Mouse (Mus musculus): ENCODE results near the gene Hs6st1. TPM values are rescaled to one million over a fixed set of nuclear protein-coding genes. Genes with fewer than 3 reads are reported as not detected.

Hs6st1 gene
- polyA plus RNA-seq, 1 experiment from 2014 or later = 8.3 TPM

DNA sequence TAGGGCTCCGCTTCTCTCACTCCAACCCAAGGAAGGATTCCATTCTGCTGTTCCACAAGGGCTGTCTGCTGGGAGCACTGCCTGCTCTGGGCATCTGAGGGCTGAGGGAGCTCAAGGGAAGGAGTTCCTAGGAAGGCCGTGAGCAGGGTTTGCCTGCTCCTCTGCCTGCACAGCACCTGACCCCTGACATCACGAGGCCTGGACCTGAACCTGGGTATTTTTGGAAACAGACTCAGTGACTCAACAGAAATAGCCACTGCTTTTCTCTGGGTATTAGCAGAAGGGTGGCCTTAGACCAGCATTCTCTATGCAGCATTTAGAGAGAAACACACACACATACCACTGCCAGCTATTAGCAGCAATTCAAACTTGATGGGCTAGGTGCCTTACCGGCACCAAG lies 30.2 kb downstream of the Hs6st1 start:
- DNase-seq (ENCODE audit: low spot score) (no peak), ATAC-seq (replicated peaks; ENCODE audit: low FRiP score, low TSS enrichment, low read depth) (no peak)
- no peak overlapping the region for H3K27ac ChIP-seq (ENCODE audit: low read depth)
- H3K4me1 ChIP-seq (replicated peaks; ENCODE audit: control insufficient read depth, insufficient read depth, low read length) = no peaks in the 10 kb centered on the region
- no peaks in the 10 kb centered on the region for H3K9me3 ChIP-seq (ENCODE audit: control insufficient read depth, low read length)
- H3K4me2 ChIP-seq (ENCODE audit: low read length) = no peak overlapping the region
- 92% methylated on average over 4 of the region's 4 CpGs for WGBS
- H3K4me3 ChIP-seq (ENCODE audit: low read depth, low read length) = no peak overlapping the region
- no peaks in the 10 kb centered on the region for H3K27me3 ChIP-seq (replicated peaks; ENCODE audit: control insufficient read depth, insufficient read depth, low read length)
- peaks cover 25% of the 10 kb centered on the region for H3K36me3 ChIP-seq (ENCODE audit: control insufficient read depth, insufficient read depth, low read length)
- H3K9ac ChIP-seq (ENCODE audit: low read length) = no peak overlapping the region

DNA sequence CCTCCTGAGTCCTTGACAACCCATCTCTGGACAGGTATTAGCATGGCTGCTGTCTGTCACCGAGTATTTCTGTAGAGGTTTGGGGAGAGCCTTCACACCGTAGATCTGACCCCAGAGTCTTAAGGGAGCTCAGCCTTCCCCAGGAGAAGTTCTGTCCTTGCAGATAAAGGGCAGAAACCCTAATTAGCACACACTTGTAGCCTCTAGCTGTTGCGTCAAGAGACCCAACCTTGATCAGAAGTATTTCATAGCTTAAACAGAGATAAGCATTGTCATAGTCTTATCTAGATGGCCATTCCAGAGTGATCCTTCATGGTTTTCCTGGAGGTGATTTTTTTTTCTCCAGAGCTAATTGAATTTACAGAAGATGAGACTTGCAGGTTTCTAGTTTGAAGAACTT lies 32.2 kb downstream of the Hs6st1 start:
- ATAC-seq (replicated peaks; ENCODE audit: low FRiP score, low TSS enrichment, low read depth) = no peak
- 84% methylated on average over 3 of the region's 3 CpGs for WGBS

DNA sequence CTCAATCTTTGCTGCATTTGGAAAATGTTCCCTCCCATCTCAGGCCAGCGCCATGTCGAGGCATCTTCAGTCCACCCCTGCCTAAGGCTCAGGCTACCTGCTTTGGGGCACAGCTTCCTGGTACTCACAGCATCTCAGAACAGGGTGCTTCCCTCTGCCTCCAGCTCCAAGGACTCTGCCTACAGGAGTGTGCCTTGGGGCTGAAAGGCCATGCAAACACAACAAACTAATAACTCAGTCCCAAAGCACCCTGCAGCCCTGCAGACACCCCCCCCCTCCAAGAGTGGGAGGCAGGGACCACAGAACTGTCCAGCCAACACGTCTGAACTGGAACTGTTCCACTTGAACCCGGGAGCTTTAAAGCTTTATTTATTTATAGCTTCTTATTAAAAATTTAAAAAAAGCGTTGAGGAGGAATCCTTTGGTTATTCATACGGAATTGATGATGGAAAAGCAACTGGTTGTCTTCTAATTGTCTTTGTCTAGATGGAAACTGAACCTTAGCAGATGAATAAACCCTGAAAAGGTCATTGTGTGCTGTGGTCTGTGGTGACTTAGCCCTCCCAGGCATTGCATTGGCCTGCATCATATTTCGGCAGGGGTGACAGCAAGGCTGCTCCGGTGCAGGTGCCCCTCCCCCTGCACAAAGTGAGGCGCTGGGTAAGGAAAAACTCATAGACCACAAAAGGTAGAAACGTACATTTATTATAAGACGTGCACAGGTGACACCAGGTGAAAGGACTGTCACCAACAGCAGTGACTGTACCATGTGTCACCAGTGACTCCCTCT lies 37.9 kb downstream of the Hs6st1 start:
- Histone ChIP-seq H3K4me3 (ENCODE audit: low read depth, low read length) (no peak overlapping the region), H3K27ac (ENCODE audit: low read depth) (no peak overlapping the region), H3K36me3 (ENCODE audit: control insufficient read depth, insufficient read depth, low read length) (peaks cover 35% of the 10 kb centered on the region), H3K4me2 (ENCODE audit: low read length) (no peak overlapping the region), H3K9ac (ENCODE audit: low read length) (no peak overlapping the region), H3K9me3 (ENCODE audit: control insufficient read depth, low read length) (no peaks in the 10 kb centered on the region), H3K4me1 (replicated peaks; ENCODE audit: control insufficient read depth, insufficient read depth, low read length) (no peaks in the 10 kb centered on the region), H3K27me3 (replicated peaks; ENCODE audit: control insufficient read depth, insufficient read depth, low read length) (no peaks in the 10 kb centered on the region)
- DNase-seq (ENCODE audit: low spot score) (no peak), ATAC-seq (replicated peaks; ENCODE audit: low FRiP score, low TSS enrichment, low read depth) (no peak)
- WGBS = 90% methylated on average over 11 of the region's 11 CpGs

More for the DNA sequence above, 32.2 kb downstream of the Hs6st1 start:
- Histone ChIP-seq H3K4me3 (ENCODE audit: low read depth, low read length) (no peak overlapping the region), H3K4me1 (replicated peaks; ENCODE audit: control insufficient read depth, insufficient read depth, low read length) (no peaks in the 10 kb centered on the region), H3K27ac (ENCODE audit: low read depth) (no peak overlapping the region), H3K9me3 (ENCODE audit: control insufficient read depth, low read length) (no peaks in the 10 kb centered on the region), H3K27me3 (replicated peaks; ENCODE audit: control insufficient read depth, insufficient read depth, low read length) (no peaks in the 10 kb centered on the region), H3K36me3 (ENCODE audit: control insufficient read depth, insufficient read depth, low read length) (peaks cover 33% of the 10 kb centered on the region), H3K4me2 (ENCODE audit: low read length) (no peak overlapping the region), H3K9ac (ENCODE audit: low read length) (no peak overlapping the region)
- DNase-seq (ENCODE audit: low spot score) = no peak

DNA sequence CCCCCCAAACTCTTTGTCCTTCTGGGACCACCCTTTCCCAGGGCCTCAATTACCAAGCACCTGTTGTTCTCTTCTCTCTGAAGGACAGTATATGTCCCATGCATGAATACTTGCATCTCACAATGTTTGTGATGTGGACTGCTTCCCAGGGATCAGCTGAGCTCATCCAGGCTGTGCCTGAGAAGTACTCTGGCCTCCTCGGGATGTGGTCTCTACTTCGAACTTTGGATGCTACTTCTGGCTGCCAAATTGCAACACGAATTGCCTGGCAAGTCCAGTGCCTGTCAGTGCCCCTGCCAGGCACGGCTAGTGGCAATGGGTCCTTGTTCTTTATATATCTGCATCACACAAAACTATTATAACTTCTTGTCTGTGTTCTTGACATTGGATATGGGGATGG lies 41.8 kb downstream of the Hs6st1 start:
- Histone ChIP-seq H3K4me2 (ENCODE audit: low read length) (no peak overlapping the region), H3K4me1 (replicated peaks; ENCODE audit: control insufficient read depth, insufficient read depth, low read length) (no peaks in the 10 kb centered on the region), H3K27ac (ENCODE audit: low read depth) (no peak overlapping the region), H3K9me3 (ENCODE audit: control insufficient read depth, low read length) (no peaks in the 10 kb centered on the region), H3K4me3 (ENCODE audit: low read depth, low read length) (no peak overlapping the region), H3K27me3 (replicated peaks; ENCODE audit: control insufficient read depth, insufficient read depth, low read length) (no peaks in the 10 kb centered on the region), H3K36me3 (ENCODE audit: control insufficient read depth, insufficient read depth, low read length) (peaks cover 16% of the 10 kb centered on the region), H3K9ac (ENCODE audit: low read length) (no peak overlapping the region)
- ATAC-seq (replicated peaks; ENCODE audit: low FRiP score, low TSS enrichment, low read depth) (no peak), DNase-seq (ENCODE audit: low spot score) (no peak)
- 74% methylated on average over 4 of the region's 4 CpGs for WGBS

DNA sequence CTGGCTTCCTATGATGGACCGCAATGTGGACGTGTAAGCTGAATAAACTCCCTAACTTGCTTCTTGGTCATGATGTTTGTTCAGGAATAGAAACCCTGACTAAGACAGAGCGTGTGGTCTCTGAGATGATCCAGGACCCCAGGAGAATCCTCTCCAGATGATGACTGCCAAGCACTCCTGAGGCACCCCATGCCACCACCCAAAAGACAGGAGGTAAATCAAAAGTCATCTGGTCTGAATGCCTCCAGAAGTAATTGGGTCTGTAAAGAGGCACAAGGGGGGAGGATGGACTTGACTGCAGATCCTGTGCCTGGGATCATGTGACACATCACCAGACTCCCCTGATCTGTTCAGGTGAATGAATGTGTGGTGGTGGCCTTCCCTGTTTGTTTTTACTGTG lies 44.5 kb downstream of the Hs6st1 start:
- H3K4me2 ChIP-seq (ENCODE audit: low read length) = no peak overlapping the region
- no peaks in the 10 kb centered on the region for H3K4me1 ChIP-seq (replicated peaks; ENCODE audit: control insufficient read depth, insufficient read depth, low read length)
- DNase-seq (ENCODE audit: low spot score) (no peak), ATAC-seq (replicated peaks; ENCODE audit: low FRiP score, low TSS enrichment, low read depth) (no peak)
- WGBS = 70% methylated on average over 3 of the region's 3 CpGs
- no peaks in the 10 kb centered on the region for H3K27me3 ChIP-seq (replicated peaks; ENCODE audit: control insufficient read depth, insufficient read depth, low read length)
- H3K27ac ChIP-seq (ENCODE audit: low read depth) = no peak overlapping the region
- H3K36me3 ChIP-seq (ENCODE audit: control insufficient read depth, insufficient read depth, low read length) = no peaks in the 10 kb centered on the region
- H3K4me3 ChIP-seq (ENCODE audit: low read depth, low read length) = no peak overlapping the region
- H3K9me3 ChIP-seq (ENCODE audit: control insufficient read depth, low read length) = no peaks in the 10 kb centered on the region
- no peak overlapping the region for H3K9ac ChIP-seq (ENCODE audit: low read length)

DNA sequence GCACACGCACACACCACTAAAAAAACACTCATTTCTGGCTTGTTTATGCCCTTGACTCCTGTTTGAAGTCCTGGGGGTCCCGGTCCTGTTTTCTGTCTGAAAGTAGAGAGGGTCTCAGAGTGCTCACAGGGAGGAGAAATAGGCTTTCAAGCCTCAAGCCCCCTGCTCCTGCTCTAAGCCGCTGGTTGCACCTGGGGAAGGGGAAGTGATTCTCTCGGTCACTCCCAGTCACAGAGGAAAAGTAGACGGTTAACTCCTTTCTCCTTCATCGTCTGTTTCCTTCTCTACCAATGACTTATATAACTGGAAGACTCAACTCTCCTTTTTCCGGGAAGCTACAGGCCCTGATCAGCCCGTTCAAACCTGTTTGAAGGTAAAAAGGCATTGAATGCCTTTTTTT lies 45.5 kb downstream of the Hs6st1 start:
- no peaks in the 10 kb centered on the region for H3K9me3 ChIP-seq (ENCODE audit: control insufficient read depth, low read length)
- no peak overlapping the region for H3K9ac ChIP-seq (ENCODE audit: low read length)
- no peaks in the 10 kb centered on the region for H3K27me3 ChIP-seq (replicated peaks; ENCODE audit: control insufficient read depth, insufficient read depth, low read length)
- ATAC-seq (replicated peaks; ENCODE audit: low FRiP score, low TSS enrichment, low read depth) (no peak), DNase-seq (ENCODE audit: low spot score) (no peak)
- 68% methylated on average over 8 of the region's 8 CpGs for WGBS
- no peaks in the 10 kb centered on the region for H3K36me3 ChIP-seq (ENCODE audit: control insufficient read depth, insufficient read depth, low read length)
- H3K4me1 ChIP-seq (replicated peaks; ENCODE audit: control insufficient read depth, insufficient read depth, low read length) = no peaks in the 10 kb centered on the region
- no peak overlapping the region for H3K27ac ChIP-seq (ENCODE audit: low read depth)
- no peak overlapping the region for H3K4me2 ChIP-seq (ENCODE audit: low read length)
- no peak overlapping the region for H3K4me3 ChIP-seq (ENCODE audit: low read depth, low read length)

DNA sequence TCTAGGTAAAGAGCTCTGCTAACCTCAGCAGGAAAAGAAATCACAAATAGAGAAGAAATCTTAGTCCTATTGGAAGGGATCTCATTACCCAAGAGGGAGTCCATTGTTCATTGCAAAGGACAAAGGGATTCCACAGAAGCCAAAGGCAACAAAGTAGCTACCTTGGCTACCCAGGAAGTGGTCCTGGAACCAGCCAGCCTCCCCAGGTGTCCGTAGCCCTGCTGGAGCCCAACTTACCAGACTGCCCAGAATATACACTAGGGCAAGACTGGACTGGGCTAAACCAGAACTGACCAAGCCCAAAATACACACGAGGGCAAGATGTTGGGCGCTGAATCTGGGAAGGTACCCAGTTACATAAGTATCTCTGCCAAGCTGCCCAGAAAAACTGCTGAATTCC lies 46.6 kb downstream of the Hs6st1 start:
- H3K27me3 ChIP-seq (replicated peaks; ENCODE audit: control insufficient read depth, insufficient read depth, low read length) = no peaks in the 10 kb centered on the region
- no peaks in the 10 kb centered on the region for H3K4me1 ChIP-seq (replicated peaks; ENCODE audit: control insufficient read depth, insufficient read depth, low read length)
- WGBS = 90% methylated on average over 3 of the region's 3 CpGs

DNA sequence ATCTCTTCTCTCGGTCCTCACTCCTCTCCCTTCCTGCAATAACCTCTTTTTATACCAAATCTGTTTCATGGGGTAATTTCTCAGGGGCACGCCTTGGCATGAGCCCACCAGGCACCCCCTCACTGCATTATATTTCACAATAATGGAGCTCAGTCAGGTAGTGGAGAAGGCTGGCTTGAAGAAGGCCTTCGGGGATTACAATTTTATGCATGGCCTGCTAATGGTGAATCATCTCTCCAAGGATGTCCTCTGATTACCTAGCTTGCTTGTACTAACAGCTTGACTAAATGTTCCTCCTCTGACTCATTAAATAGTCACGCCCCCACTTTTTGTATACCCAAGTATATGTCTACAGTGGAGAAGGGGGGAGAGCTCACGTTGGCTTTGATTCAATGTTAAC lies 48.3 kb downstream of the Hs6st1 start:
- ATAC-seq (replicated peaks; ENCODE audit: low FRiP score, low TSS enrichment, low read depth) (no peak), DNase-seq (ENCODE audit: low spot score) (no peak)
- no peak overlapping the region for H3K27ac ChIP-seq (ENCODE audit: low read depth)
- H3K9ac ChIP-seq (ENCODE audit: low read length) = no peak overlapping the region
- H3K4me2 ChIP-seq (ENCODE audit: low read length) = no peak overlapping the region
- WGBS = 75% methylated on average over 5 of the region's 5 CpGs
- no peak overlapping the region for H3K4me3 ChIP-seq (ENCODE audit: low read depth, low read length)
- no peaks in the 10 kb centered on the region for H3K9me3 ChIP-seq (ENCODE audit: control insufficient read depth, low read length)
- H3K4me1 ChIP-seq (replicated peaks; ENCODE audit: control insufficient read depth, insufficient read depth, low read length) = no peaks in the 10 kb centered on the region; the same call in 1 of the 2 replicates
- H3K27me3 ChIP-seq (replicated peaks; ENCODE audit: control insufficient read depth, insufficient read depth, low read length) = no peaks in the 10 kb centered on the region
- no peaks in the 10 kb centered on the region for H3K36me3 ChIP-seq (ENCODE audit: control insufficient read depth, insufficient read depth, low read length)

More for the DNA sequence above, 46.6 kb downstream of the Hs6st1 start:
- ATAC-seq (replicated peaks; ENCODE audit: low FRiP score, low TSS enrichment, low read depth) = no peak
- H3K9ac ChIP-seq (ENCODE audit: low read length) = no peak overlapping the region
- H3K27ac ChIP-seq (ENCODE audit: low read depth) = no peak overlapping the region
- no peak for DNase-seq (ENCODE audit: low spot score)
- no peaks in the 10 kb centered on the region for H3K36me3 ChIP-seq (ENCODE audit: control insufficient read depth, insufficient read depth, low read length)
- no peaks in the 10 kb centered on the region for H3K9me3 ChIP-seq (ENCODE audit: control insufficient read depth, low read length)
- no peak overlapping the region for H3K4me3 ChIP-seq (ENCODE audit: low read depth, low read length)
- H3K4me2 ChIP-seq (ENCODE audit: low read length) = no peak overlapping the region

DNA sequence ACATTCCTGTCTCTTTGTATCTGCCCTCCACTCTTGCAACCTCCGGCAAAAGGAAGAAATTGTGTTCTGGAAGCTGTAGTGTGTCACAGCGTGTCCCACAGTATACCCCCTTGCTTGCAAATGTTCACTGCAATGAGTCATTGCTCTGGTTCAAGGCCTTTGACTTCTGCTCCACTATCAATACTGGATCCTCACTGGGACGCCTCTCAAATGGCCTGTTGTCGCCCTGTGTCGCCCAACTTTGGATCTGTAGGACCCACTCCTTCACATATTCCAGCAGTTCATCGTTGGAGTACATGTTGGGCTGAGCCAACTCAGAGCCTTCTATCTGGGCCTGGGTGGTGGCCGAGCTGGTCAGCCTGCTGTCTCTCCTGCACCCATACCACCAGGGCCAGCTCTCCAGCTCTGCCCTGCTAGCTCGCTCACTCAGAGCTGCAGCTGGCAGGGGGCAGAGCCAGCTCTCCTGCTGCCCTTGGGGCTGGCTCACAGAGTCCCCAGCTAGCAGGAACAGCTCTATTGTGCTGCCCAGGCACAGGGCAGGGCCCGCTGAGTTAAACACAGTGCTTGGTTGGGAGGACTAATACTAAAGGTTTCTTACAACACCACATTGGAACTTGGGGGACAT lies 50.0 kb downstream of the Hs6st1 start:
- 81% methylated on average over 9 of the region's 9 CpGs for WGBS
- Histone ChIP-seq H3K9ac (ENCODE audit: low read length) (no peak overlapping the region), H3K4me3 (ENCODE audit: low read depth, low read length) (no peak overlapping the region), H3K27ac (ENCODE audit: low read depth) (no peak overlapping the region), H3K27me3 (replicated peaks; ENCODE audit: control insufficient read depth, insufficient read depth, low read length) (no peaks in the 10 kb centered on the region), H3K9me3 (ENCODE audit: control insufficient read depth, low read length) (no peaks in the 10 kb centered on the region), H3K36me3 (ENCODE audit: control insufficient read depth, insufficient read depth, low read length) (no peaks in the 10 kb centered on the region), H3K4me2 (ENCODE audit: low read length) (no peak overlapping the region), H3K4me1 (replicated peaks; ENCODE audit: control insufficient read depth, insufficient read depth, low read length) (no peaks in the 10 kb centered on the region; the same call in 1 of the 2 replicates)
- DNase-seq (ENCODE audit: low spot score) (no peak), ATAC-seq (replicated peaks; ENCODE audit: low FRiP score, low TSS enrichment, low read depth) (no peak)

Data from intestine, embryonic 14.5 days (tissue).